ENCODE assay signal across 17 mouse cellular contexts in genomic region chr8:91273493-91273892, GRCm38 (mm10).
"Had no signal": no experiment of that assay in that cellular context is flagged by ENCODE, and none has a peak within 500 bp of the region (broad histone marks: within the 10 kb centered on the region; RNA-seq: fewer than 3 reads in every experiment).

No protein-coding gene starts in this region.

- H3K4me1 ChIP-seq: intestine, embryonic 15.5 days; kidney, embryonic 15.5 days; limb, embryonic 13.5 days; liver, embryonic 13.5 days; stomach, embryonic 15.5 days had no signal

- H3K27ac ChIP-seq: intestine, embryonic 15.5 days; kidney, embryonic 15.5 days; limb, embryonic 13.5 days; liver, embryonic 13.5 days; stomach, embryonic 15.5 days had no signal

- DNase-seq: kidney, adult 11 months; kidney, adult 8-10 months; kidney, postnatal 10 days; kidney, postnatal 36 days; liver, embryonic 13.5 days; lung, adult 2 months; lung, postnatal 14 days; lung, postnatal 4 days; midbrain, embryonic 14.5 days; right cerebral cortex, postnatal 14 days; spleen, adult 18-20 months; thymus, adult 18-20 months; thymus, postnatal 36 days had no signal

- H3K4me3 ChIP-seq: intestine, embryonic 15.5 days; kidney, embryonic 15.5 days; limb, embryonic 13.5 days; liver, embryonic 13.5 days; stomach, embryonic 15.5 days had no signal
